Mouse (Mus musculus) left cerebral cortex, adult 2 months (tissue): ENCODE results near the gene Sesn2. TPM values are rescaled to one million over a fixed set of nuclear protein-coding genes. Genes with fewer than 3 reads are reported as not detected.
A peak's percentile ranks its signal among the peaks of the same experiment; 100 is the strongest.

ENCODE experiments used
- DNase-seq, 2 experiments: peaks; one replicate each; pipeline ENCODE4 v3.0.0; 2021 to 2022; ENCODE audit warnings: low spot score in 2 of 2, mixed read lengths in 1 of 2; ENCODE audit errors: extremely low spot score in 1 of 2
- H3K27ac ChIP-seq: fragments of 200-600 bp; 2 replicates; pipeline ENCODE4 v1.8.1; 2022
- H3K4me3 ChIP-seq: fragments of 200-600 bp; 2 replicates; pipeline ENCODE4 v1.8.1; 2022
- CTCF ChIP-seq: fragments of 200-600 bp; IDR thresholded peaks from 2 replicates; pipeline ENCODE4 v1.8.1; 2022; ENCODE audit warnings: antibody characterized with exemption, mild to moderate bottlenecking, moderate library complexity
- intact Hi-C: fragments of 180-260 bp; cut with DNase I; formaldehyde crosslinking; loops from one replicate; pipeline ENCODE4 v1.15.1; 2025
- total RNA-seq, 2 experiments: library from RNA; stranded (reverse); gene quantifications; 2 replicates each; pipeline ENCODE4 v1.2.3; 2021

The Sesn2 gene
- total RNA-seq, 2 experiments from 2014 or later = 10.4 to 10.7 TPM

DNA sequence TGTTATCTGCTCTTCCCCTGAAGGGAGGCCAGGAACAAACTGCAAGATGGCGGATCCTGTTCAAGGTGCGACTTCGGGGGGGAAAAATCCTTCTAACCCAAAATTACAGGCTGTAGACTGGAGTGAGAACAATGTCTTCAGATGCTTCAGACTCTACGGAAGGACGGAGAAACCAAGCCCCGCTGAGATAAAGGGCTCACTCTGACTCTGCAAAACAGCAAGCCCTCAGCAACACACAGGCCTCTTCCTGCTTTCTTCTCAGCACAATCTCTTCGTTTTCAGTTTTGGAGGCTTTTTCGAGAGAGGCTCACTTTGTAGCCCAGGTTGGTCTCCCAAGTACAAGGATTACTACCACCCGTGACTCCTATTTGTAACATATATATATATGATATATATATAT lies 36.9 kb downstream of the Sesn2 start:
- Histone ChIP-seq H3K4me3 (no peak overlapping the region), H3K27ac (no peak overlapping the region)
- intact Hi-C loops = no loop called here
- DNase-seq = no peak
- no peak for TF ChIP-seq CTCF

DNA sequence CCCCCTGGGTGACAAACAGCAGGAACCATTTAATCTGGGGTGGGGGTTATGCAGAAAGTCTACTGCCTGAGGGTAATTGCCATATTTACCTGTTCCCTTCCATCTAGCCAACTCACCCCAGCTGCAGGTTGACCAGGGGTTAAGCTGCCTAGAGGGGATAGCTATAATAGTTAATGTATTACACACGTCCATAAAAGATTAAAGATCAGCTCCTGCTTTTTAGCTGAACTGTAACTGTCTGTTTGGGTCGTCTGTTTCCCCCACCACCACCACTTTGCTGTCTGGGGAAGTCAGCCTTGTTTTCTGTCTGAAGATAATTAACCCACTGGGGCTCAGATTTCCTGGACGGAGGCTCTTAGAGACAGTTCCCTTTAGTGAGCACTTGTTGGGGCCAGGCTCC lies 40.4 kb downstream of the Sesn2 start:
- H3K4me3 ChIP-seq = no peak overlapping the region
- intact Hi-C loops = no loop called here
- TF ChIP-seq CTCF = no peak
- no peak for DNase-seq
- H3K27ac ChIP-seq = no peak overlapping the region

DNA sequence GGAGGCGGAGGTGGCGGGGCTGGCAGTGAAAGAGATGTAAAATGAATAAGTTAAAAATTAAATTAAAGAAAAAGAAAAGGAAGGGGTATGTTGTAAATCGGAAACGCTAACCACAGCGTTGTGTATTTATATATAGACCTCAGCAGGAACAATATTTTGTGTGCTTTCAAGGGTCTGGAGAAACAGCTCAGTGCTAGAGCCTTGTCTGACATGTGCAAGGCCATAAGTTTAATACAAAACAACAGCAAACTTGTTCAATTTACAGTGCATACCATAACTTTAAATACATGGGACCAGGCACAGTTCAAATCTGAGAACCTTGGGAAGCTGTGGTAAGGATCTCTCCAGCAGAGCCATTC lies 46.1 kb downstream of the Sesn2 start:
- intact Hi-C loops = loop anchor here (5.0 kb wide), 2 partner anchors 42 to 112 kb away; partner anchors contain the start of genes Phactr4 and Rcc1
- DNase-seq = no peak
- Histone ChIP-seq H3K4me3 (peak overlapping the region; percentile 55), H3K27ac (peak overlapping the region; percentile 68)
- TF ChIP-seq CTCF = no peak

DNA sequence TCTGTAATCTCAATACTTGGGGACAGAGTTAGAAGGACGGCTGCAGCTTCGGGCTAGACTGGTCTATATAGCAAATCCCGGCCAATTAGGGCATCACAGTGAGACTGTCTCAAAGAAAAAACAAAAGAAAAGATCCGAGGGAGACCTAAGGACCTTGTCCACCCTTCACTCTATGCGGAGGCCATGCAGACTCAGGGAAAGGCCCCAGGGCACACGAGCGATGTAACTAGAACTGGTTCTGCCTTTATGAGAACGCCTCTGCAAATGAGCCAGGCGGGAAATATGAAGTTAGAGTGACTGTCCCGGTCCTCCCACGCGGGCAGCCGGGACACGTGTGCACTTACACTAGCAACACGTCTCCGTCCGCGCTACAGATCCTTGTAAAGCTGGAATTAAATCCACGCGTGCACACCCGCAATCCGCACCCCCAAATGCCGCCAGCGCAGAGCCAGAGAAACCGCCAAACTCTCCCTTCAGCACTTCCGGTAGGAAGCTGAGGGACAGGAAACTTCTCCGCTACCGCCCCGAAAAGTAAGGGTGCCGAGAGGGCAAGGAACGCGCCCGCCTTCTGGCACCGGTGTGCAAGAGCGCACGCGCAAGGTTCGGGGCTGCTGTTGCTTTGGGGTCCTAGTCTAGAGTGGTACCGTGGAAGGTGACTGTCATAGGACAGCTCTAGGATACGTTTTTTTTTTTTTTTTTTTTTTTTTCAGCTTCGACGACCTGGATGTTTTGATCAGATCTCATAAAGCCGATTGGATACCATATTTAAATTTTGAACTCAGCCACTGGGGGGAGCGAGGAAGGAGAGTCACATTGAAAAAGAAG lies 46.7 kb downstream of the Sesn2 start, which contains the start of gene Med18:
Gene Med18 (minus strand): TSS at position 492 of the 825 bp plus-strand sequence.
- TF ChIP-seq CTCF = peak; percentile 66
- Histone ChIP-seq H3K4me3 (peak within 1 kb of the TSS; percentile 55), H3K27ac (peak within 1 kb of the TSS; percentile 68)
- intact Hi-C loops = loop anchor here (1.0 to 5.0 kb wide), 5 partner anchors 41 to 189 kb away; partner anchors contain the start of genes Phactr4, Rcc1, Sesn2 and Taf12
- peak; percentile 94 to 95 for DNase-seq

DNA sequence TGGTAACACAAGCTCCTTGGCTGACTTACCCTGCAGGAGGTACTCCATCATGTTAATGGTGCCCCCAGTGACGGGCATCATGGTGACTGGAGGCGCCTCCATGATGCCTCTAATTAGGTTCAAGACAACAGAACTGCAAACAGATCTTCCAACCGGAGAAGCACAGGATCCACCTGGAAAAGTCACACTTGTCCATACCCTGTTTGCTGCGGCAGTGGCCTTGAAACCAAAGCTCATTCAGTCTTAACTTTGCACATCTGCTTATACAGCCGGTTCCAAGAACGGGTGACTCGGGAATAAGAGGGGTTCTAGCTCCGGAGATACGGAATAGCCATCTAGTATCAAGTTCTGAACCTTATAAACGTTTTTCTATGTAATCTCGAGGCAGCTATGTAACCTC lies 47.5 kb downstream of the Sesn2 start:
- Histone ChIP-seq H3K4me3 (peak overlapping the region; percentile 55), H3K27ac (no peak overlapping the region)
- no peak for DNase-seq
- intact Hi-C loops = loop anchor here (1.0 to 5.0 kb wide), 5 partner anchors 41 to 188 kb away; partner anchors contain the start of genes Phactr4, Rcc1, Sesn2 and Taf12
- no peak for TF ChIP-seq CTCF

DNA sequence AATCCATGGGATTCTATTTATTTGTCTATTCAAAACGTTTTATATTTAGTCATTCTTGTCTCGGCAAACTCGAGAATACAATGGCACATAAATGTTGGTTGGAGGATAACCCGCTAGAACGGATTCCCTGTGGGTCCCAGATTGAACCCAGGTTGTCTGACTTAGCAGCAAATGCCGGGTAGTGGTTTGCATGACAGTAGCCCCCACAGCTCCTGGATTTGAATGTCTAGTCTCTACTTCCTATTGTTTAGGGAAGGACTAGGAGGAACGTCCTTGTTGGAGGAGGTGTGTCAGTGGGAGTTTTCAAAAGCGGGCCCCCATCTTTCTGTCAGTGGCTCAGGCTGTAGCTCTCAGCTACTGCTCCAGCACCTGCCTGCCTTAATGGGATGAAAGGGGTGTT lies 50.1 kb downstream of the Sesn2 start:
- Histone ChIP-seq H3K27ac (no peak overlapping the region), H3K4me3 (no peak overlapping the region)
- TF ChIP-seq CTCF = no peak
- no peak for DNase-seq
- intact Hi-C loops = loop anchor here (5.0 kb wide), 2 partner anchors 38 to 108 kb away; partner anchors contain the start of genes Phactr4 and Rcc1

DNA sequence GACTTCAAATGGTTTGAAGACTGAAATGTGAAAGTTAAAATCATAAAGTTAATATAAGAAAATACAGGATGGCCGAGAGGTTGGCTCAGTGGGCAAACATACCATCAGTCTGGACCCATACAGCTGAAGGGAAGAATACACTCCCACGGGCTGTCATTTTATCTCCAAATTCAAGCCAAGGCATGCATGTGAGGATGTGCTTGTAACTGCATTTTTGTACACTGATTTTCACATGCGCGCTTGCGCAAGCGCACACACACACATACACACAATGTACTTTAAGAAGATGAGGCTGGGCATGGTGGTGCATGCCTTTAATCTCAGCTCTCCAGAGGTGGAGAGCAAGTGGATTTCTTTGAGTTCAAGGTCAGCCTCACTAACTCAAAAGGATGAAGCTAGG lies 54.7 kb downstream of the Sesn2 start:
- DNase-seq = no peak
- no peak for TF ChIP-seq CTCF
- Histone ChIP-seq H3K4me3 (no peak overlapping the region), H3K27ac (no peak overlapping the region)
- intact Hi-C loops = no loop called here

DNA sequence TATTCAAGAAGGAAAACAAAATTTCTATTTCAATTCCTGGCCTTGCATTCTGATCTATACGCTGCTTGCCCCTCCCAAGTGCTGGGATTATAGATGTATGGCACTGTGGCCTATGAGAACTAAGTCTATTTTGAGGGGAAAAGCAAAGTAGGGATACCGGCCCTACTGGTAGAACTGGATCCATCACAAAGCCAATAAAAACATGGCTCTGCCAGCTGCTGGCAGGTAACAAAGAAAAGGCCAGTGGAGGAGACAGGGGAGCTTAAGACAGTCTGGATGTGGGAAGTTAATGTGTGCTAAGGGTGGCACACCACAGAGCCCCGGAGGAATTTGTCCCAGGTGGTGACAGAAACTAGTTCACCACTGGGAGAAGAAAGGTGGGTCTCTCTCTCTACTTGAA lies 55.2 kb downstream of the Sesn2 start:
- no peak for DNase-seq
- intact Hi-C loops = no loop called here
- no peak for TF ChIP-seq CTCF
- no peak overlapping the region for H3K4me3 ChIP-seq
- no peak overlapping the region for H3K27ac ChIP-seq

DNA sequence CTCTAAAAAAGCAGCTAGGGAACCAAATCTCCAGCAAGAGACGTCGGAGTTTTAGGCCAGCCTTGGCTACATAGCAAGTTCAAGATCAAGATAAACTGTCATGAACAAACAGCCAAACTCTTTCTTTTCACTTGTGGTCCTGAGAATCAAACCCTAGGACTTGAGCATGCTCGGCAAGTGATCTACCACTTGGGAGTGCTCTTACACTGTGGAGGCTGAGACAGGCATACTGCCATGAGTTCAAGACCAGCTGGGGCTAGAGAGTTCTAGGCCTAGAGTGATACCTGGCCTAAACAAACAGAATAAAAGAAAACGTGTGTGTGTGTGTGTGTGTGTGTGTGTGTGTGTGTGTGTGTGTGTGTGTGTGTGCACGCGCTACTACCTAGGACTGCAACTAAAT lies 56.1 kb downstream of the Sesn2 start:
- H3K4me3 ChIP-seq = no peak overlapping the region
- no peak for DNase-seq
- TF ChIP-seq CTCF = no peak
- no peak overlapping the region for H3K27ac ChIP-seq
- intact Hi-C loops = no loop called here

DNA sequence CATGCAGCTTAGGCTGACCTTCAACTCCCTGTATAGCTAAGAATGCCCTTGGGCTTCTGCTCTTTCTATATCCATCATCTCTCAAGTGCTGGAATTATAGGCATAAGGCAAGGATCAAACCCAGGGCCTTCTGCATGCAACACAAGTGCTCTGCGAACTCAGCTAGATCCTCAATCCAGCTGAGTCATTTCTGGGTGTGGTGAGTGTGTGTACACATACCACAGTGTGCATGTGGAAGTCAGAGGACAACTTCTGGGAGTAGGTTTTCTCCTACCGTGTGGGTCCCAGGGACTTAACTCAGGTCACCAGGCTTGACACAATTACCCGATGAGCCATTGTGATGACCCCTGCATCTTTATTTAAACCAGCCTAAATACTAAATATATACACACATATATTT lies 60.5 kb downstream of the Sesn2 start:
- Histone ChIP-seq H3K27ac (no peak overlapping the region), H3K4me3 (no peak overlapping the region)
- DNase-seq = no peak
- intact Hi-C loops = no loop called here
- TF ChIP-seq CTCF = no peak

DNA sequence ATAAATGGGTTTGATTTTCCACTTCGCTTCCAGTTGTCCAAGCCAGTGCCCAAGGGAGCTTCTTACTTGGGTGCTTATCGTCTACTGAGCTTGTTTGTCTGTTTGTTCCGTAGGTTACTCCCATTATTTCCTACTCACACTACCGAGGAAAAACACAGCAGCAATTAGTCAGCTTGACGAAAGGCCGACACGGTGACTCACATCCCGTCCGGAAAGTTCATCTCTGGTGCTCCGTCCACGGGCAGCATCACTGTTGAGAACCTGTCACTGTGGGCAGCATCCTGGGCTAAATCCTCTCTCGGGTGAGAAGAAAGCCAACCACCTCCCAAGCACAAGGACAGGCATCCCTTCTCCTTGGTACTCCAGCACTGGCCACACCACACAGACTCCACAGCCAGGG lies 64.2 kb downstream of the Sesn2 start:
- Histone ChIP-seq H3K4me3 (no peak overlapping the region), H3K27ac (no peak overlapping the region)
- DNase-seq = no peak
- intact Hi-C loops = no loop called here
- TF ChIP-seq CTCF = no peak

DNA sequence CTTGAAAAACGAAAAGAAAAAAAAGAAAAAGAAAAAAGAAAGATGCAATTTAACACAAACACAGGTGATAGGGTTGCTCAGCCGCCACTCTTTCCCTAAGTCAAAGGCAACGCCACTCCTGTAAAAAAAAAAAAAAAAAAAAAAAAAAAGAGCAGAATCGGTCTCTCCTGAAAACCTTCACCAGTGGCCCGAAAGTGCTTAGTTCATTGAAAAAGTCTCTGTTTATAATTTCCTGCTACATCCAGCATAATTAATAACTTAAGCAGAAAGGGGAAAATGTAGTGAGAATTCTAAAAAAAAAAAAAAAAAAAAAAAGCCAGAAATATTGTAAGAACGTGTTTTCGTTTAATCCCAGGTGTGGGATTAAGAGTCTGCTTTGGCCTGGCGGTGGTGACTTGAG lies 65.8 kb downstream of the Sesn2 start:
- Histone ChIP-seq H3K4me3 (no peak overlapping the region), H3K27ac (no peak overlapping the region)
- no peak for TF ChIP-seq CTCF
- intact Hi-C loops = no loop called here
- DNase-seq = no peak

Other genes starting within 250 kb of the Sesn2 start
- gene Gmeb1, start 248.9 kb downstream of the Sesn2 start, total RNA-seq = 10 to 100 TPM; 22.1 to 26.1 TPM
- gene Taf12, start 236.1 kb downstream of the Sesn2 start, total RNA-seq = 10 to 100 TPM; 22.1 to 24.4 TPM
- gene Rab42, start 207.1 kb downstream of the Sesn2 start, total RNA-seq = 1 to 10 TPM; 1.6 to 2.6 TPM
- 10 to 100 TPM; 22.4 to 24.9 TPM for gene Trnau1ap, start 181.0 kb downstream of the Sesn2 start, total RNA-seq
- gene Rcc1, start 156.9 kb downstream of the Sesn2 start, total RNA-seq = 10 to 100 TPM; 13.0 to 14.3 TPM
- 1 to 10 TPM; 9.1 to 9.8 TPM for gene Phactr4, start 88.0 kb downstream of the Sesn2 start, total RNA-seq
- gene Med18, start 46.6 kb downstream of the Sesn2 start, total RNA-seq = 10 to 100 TPM in 1 of 2 experiments, 1 to 10 TPM in 1; 8.8 to 10.1 TPM
- gene Atpif1, start 23.2 kb upstream of the Sesn2 start, total RNA-seq = 100 to 1,000 TPM; 430 to 458 TPM
- 10 to 100 TPM; 91.4 to 92.9 TPM for gene Dnajc8, start 25.0 kb upstream of the Sesn2 start, total RNA-seq
- 1 to 10 TPM in 1 of 2 experiments, under 1 TPM in 1; 1.00 to 1.2 TPM for gene Ptafr, start 53.6 kb upstream of the Sesn2 start, total RNA-seq
- gene Eya3, start 128.5 kb upstream of the Sesn2 start, total RNA-seq = 10 to 100 TPM; 31.0 to 33.5 TPM
- gene Xkr8, start 222.0 kb upstream of the Sesn2 start, total RNA-seq = 1 to 10 TPM; 2.5 to 3.3 TPM
- 1 to 10 TPM; 4.3 to 4.4 TPM for gene Smpdl3b, start 246.8 kb upstream of the Sesn2 start, total RNA-seq